Mouse (Mus musculus): ENCODE results near the gene Senp7.
"Not testable (repeated sequence)": the region's sequence is repeated elsewhere in the genome, so short reads cannot be mapped to it uniquely, and the experiment has no call there.

Gene Senp7

GRCm38 (mm10) chr16:56066113-56066512 is 18.0 kb downstream of the Senp7 start:
- DNase-seq (ENCODE audit: low read depth, low spot score), result no peak

GRCm38 (mm10) chr16:56068523-56069070 is 20.5 kb downstream of the Senp7 start:
- no peak for DNase-seq (ENCODE audit: low read depth, low spot score)

GRCm38 (mm10) chr16:56071317-56072232 is 23.4 kb downstream of the Senp7 start:
- DNase-seq (ENCODE audit: low read depth, low spot score), result no peak

GRCm38 (mm10) chr16:56072533-56072932 is 24.4 kb downstream of the Senp7 start:
- no peak for DNase-seq (ENCODE audit: low read depth, low spot score)

GRCm38 (mm10) chr16:56073150-56073549 is 25.0 kb downstream of the Senp7 start:
- DNase-seq (ENCODE audit: low read depth, low spot score), result not testable (repeated sequence)

GRCm38 (mm10) chr16:56074122-56074521 is 26.0 kb downstream of the Senp7 start:
- DNase-seq (ENCODE audit: low read depth, low spot score), result no peak

- no peak for DNase-seq (ENCODE audit: low read depth, low spot score)
Observed at GRCm38 (mm10) chr16:56074565-56074964, 26.4 kb downstream of the Senp7 start.

- DNase-seq (ENCODE audit: low read depth, low spot score), result peak; percentile 89
Observed at GRCm38 (mm10) chr16:56075222-56076111, 27.3 kb downstream of the Senp7 start.

- no peak for DNase-seq (ENCODE audit: low read depth, low spot score)
Observed at GRCm38 (mm10) chr16:56076121-56076869, 28.2 kb downstream of the Senp7 start.

GRCm38 (mm10) chr16:56079419-56079818 is 31.3 kb downstream of the Senp7 start:
- DNase-seq (ENCODE audit: low read depth, low spot score), result no peak

- DNase-seq (ENCODE audit: low read depth, low spot score), result no peak
Observed at GRCm38 (mm10) chr16:56081691-56082090, 33.6 kb downstream of the Senp7 start.

GRCm38 (mm10) chr16:56086336-56086735 is 38.2 kb downstream of the Senp7 start:
- DNase-seq (ENCODE audit: low read depth, low spot score), result no peak

- DNase-seq (ENCODE audit: low read depth, low spot score), result no peak
Observed at GRCm38 (mm10) chr16:56090385-56090784, 42.2 kb downstream of the Senp7 start.

GRCm38 (mm10) chr16:56096401-56097018 is 48.4 kb downstream of the Senp7 start:
- not testable (repeated sequence) for DNase-seq (ENCODE audit: low read depth, low spot score)

GRCm38 (mm10) chr16:56115706-56116105 is 67.6 kb downstream of the Senp7 start:
- no peak for DNase-seq (ENCODE audit: low read depth, low spot score)

GRCm38 (mm10) chr16:56116155-56116554 is 68.0 kb downstream of the Senp7 start:
- DNase-seq (ENCODE audit: low read depth, low spot score), result no peak

- peak; percentile 21 for DNase-seq (ENCODE audit: low read depth, low spot score)
Observed at GRCm38 (mm10) chr16:56117327-56118180, 69.4 kb downstream of the Senp7 start.

GRCm38 (mm10) chr16:56122517-56122916 is 74.4 kb downstream of the Senp7 start:
- no peak for DNase-seq (ENCODE audit: low read depth, low spot score)

- no peak for DNase-seq (ENCODE audit: low read depth, low spot score)
Observed at GRCm38 (mm10) chr16:56124045-56124444, 75.9 kb downstream of the Senp7 start.

- DNase-seq (ENCODE audit: low read depth, low spot score), result peak; percentile 37
Observed at GRCm38 (mm10) chr16:56131666-56132065, 83.5 kb downstream of the Senp7 start.
